Mouse (Mus musculus): ENCODE data around the gene Ppil6. TPM values are rescaled to one million over a fixed set of nuclear protein-coding genes. Genes with fewer than 3 reads are reported as not detected.

Ppil6 gene
- not detected for polyA plus RNA-seq (2017; shearing (Covaris generic))

GRCm38 (mm10) chr10:41489708-41490517, at the start of gene Ppil6, which contains the start of gene Smpd2:
Gene Ppil6 (plus strand): TSS chr10:41490439.
Gene Smpd2 (minus strand): TSS chr10:41490369.
- peak; percentile 89 for ATAC-seq

DNA sequence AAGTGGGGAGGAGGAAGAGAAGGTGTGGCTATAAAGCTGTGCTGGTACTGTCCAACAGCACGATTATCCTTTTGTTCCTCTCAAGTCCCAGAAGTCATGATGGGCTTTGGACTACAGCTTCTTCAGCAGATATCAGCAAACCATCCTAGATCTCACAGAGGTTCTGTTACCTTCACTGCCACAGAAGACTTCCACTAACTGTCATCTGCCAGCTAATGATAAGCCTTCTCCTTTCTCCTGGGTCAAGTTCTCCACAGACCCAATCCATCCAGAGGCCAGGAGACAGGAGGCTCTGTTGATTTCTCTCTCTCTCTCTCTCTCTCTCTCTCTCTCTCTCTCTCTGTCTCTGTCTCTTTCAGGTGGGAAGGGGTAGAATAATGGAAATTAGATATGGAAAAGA, 42.0 kb upstream of the Ppil6 start:
- no peak for ATAC-seq

DNA sequence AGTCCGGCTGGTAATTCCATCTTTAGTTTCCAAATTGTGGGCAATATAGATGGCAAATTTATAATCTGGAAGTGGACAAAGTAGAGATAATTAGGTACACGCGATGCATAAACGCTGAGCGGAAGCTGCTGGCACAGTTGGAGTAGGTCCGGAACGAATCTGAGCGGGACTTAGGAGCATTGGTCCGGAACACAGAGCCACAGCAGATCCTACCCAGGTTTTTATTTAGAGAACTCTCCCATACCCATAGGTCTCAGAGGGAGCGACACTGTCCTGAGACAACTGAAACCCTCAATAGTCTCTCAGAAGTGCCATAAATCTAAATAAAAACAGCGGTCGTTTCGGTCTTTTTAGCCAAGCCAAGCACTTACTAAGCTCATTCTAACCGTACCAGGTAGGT, 40.6 kb upstream of the Ppil6 start:
- peak; percentile 38 for ATAC-seq

DNA sequence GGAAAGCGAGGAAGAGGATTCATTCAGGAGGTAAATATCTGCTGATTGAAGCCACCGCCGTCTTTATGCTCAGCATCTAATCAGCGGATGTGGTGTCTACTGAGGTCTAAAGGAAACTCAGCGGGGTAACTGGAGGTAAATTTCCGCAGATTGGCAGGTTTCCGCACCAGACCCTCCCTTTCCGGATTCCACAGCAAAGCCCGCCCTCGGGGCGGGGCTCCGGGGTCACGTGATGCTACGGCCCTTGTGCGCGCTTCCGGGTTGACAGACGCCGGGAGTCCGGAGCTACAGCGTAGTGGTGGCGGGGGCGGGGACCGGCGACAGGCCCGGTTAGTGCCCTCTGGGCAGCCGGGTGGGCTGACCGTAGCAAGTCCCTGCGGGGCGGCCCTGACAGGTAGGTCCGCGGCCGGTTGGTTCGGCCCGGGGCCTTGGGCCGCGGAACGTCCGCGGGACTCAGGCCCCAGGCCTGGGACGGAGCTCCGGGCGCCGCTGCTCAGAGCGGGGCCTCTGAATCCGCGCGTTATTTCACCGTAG, 40.0 kb upstream of the Ppil6 start, which contains the start of gene Zbtb24:
Gene Zbtb24, plus strand, starts transcription at position 247 of the 534 bp plus-strand sequence.
- peak; percentile 98 for ATAC-seq

DNA sequence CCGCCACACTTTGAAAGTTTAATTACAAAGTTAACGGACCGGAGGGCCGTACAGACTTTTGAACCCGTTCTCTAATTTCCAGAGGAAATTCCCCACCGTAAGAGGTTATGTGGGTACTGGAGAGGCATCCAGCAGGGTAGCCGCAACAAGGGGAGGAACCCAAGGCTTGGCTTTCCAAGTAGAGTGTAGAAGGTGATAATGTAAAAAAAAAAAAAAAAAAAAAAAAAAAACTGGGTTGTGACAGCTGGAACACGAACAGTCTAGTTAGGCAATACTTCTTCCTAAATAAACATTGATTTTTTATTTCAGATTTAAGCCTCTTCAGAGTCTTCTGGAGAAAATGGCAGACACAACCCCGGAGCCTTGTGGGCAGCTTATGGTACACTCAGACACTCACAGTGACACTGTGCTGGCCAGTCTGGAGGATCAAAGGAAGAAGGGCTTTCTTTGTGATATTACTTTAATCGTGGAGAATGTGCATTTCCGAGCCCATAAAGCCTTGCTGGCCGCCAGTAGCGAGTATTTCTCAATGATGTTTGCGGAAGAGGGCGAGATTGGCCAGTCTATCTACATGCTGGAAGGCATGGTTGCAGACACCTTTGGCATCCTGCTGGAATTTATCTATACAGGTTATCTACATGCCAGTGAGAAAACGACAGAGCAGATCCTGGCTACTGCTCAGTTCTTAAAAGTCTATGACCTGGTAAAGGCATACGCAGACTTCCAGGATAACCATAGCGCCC, 39.3 kb upstream of the Ppil6 start:
- ATAC-seq = no peak

- ATAC-seq = no peak
Observed at GRCm38 (mm10) chr10:41451656-41452055, 38.6 kb upstream of the Ppil6 start.

DNA sequence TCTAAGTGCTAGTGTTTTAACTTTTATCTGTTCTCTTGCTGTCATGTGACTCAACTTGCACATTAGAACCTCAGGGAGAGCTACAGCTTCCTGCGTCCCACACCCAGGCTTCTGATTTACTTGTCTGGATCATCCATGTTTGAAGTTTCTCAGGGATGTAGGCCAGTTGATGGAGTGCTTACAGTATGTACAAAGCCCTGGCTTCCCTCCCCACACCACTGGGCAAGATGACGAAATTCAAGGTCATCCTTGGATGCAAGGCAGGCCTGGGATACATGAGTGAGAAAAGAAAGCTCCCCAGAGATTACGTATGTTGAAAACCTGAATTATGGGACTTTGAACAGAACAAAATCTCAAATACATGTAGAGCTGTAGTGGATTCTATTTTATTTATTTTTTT, 37.4 kb upstream of the Ppil6 start:
- no peak for ATAC-seq

GRCm38 (mm10) chr10:41459990-41460389, 30.2 kb upstream of the Ppil6 start:
- ATAC-seq = no peak

DNA sequence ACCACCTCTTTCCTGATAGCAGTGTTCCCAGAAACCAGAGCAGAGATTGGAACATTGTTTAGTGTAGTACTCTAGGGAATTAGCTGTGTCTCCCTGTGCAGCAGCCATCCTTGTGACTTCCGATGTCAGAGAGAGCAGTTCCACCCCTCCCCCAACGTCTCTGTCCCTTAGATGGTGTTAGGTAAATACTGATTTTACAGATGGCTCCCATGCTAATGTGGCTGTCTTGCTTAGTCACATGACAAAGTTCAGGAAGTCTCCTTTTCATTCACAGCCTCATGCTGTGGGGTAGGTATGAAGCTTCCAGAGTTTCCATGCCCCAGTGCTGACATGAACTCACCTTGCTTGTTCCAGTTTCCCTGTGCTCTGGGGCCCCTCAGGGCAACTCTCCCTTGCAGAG, 29.7 kb upstream of the Ppil6 start:
- ATAC-seq = no peak

GRCm38 (mm10) chr10:41461057-41461722, 29.0 kb upstream of the Ppil6 start:
- no peak for ATAC-seq

GRCm38 (mm10) chr10:41464401-41464955, 25.8 kb upstream of the Ppil6 start:
- no peak for ATAC-seq

DNA sequence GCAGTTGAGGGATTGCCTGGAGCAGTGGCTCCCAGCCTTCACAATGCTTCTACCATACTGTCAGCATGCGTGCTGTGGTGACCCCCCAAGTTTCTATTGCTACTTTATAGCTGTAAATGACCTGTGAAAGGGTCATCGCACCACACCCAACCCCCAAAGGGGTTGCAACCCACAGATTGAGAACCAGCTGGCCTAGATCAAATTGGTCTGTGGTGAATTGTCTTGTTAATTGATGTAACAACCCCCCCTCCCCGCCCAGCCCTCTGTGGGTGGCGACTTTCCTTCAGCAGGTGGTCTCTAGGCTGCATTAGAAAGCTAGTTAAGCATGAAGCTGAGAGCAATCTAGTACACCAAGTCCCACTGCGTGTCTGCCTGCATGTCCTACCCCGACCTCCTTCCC, 22.9 kb upstream of the Ppil6 start:
- ATAC-seq = no peak

DNA sequence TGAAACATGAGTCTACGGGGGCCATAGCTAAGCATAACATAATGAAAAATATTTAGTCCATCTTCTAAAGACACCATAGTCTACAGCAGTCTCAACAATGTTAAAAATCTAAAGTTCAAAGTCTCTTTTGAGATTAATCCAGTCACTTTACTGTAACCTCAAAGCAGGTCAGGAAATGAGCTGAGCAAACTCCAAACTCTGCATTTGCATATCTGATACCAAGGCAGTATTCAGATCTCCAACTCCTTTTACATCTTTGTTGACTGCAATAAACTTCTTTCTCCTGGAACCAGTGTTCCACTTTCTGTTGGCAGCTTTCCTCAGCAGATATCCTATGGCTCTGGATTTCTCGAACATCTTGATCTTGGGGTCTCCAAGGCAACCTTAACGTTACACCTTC, 19.5 kb upstream of the Ppil6 start:
- ATAC-seq = peak; percentile 20

- no peak for ATAC-seq
Observed at GRCm38 (mm10) chr10:41472534-41472933, 17.7 kb upstream of the Ppil6 start.

GRCm38 (mm10) chr10:41472962-41473481, 17.2 kb upstream of the Ppil6 start:
- peak; percentile 36 for ATAC-seq

DNA sequence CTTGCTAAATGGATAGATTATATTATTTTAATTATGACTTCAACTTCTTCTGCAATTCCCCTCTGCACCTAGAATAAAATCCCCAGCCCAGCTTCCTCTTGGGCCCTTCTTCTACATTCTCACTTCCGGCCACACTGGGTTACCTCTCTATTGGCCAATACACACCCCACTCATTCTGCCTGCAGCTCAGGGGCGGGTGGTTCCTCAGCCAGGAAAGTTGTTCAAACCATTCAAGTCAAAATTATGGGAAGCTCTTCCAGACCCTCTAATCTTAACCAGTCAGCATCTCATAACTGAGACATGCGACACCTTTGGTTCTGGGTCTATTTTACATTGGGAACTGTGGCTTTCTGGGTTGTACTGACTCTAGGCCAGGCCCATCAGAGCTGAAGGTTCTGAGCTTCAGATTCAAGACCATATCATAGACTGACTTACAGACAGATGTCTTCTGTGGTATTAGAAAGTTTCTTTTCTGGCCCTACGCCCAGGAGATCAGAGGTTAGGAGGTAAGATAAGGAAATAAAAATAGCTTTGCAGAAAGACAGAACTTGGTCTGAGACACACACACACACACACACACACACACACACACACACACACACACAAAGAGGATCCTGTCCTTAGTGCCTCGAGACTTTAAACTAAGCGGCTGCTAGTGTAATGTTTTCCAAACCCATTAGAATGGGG, 16.3 kb upstream of the Ppil6 start:
- ATAC-seq = peak; percentile 39

DNA sequence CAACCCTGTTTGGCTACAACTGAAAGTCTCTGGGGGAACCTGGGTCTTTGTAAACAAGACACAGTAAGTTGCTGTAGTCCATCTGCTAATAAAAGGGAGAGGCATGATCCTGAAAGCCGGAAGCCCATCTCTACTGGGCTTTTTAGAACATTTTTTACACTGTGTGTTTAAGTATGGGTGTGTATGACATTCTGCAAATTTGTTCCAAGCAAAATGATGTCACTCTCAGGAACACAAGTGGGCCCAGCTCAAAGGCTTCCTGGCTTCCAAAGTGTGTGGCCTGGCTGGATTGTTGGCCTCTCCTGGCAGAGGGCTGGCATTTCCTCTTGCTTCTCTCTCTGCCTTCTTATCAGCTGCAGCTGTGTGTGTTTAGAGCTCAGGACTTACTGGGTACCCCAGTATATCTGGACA, 15.3 kb upstream of the Ppil6 start:
- ATAC-seq = no peak

DNA sequence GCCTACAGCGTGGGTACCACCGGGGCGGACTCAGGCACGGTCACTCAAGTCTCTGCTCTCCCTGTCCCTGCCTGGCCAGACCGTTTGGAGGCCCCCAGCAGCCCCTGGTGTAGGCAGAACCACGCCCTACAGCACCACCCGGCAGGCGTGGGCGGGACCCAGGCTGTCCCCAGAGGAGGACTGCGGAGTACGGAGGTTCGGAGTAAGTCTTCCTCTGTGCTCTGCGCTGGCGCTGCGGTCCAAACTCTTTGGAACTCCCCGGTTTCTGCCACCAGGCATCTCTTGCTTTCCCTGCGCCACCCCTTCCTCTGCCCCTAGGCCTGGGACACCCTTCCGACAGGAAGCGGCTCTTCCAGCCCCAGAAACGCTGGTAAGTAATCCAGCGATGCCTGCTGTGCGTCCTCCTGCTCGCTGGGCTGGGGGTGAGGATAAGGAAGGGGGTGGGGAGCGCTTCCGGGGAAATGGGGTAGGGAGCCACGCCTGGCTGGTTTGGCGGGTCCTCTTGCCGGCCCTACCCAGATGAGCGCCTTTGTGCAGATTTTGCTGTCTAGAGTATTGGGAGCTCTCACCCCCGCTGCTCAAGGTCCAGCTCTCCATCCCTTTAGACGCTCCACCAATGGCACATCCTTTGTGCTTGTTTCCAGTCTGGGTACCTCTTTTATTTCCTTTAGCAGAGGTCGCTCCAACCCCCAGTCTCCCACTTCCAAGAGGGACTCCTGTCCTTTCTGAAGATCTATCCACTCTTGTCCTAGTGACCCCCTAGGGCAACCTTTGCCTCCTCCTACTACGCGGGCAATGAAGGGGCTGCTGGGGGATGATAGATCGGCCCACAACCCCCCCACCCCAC, 13.8 kb upstream of the Ppil6 start, which contains the start of gene Mical1:
Gene Mical1, plus strand, starts transcription at position 144 of the 847 bp plus-strand sequence.
- peak; percentile 49 for ATAC-seq

DNA sequence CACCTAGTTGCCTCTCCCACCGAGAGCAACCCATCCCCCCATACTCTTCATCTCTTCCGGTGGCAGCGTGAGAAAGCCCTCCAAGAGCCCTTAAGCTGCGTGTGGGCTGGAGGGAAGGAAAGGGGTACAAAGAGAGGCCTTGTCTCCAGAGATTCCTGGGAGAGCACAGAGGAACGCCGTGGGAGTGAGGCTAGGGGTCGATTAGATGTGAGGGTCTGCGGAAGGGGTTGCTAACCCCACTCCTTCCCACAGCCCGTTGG, 13.3 kb upstream of the Ppil6 start:
- peak; percentile 1 for ATAC-seq

- ATAC-seq = peak; percentile 45
Observed at GRCm38 (mm10) chr10:41477278-41478181, 12.7 kb upstream of the Ppil6 start.

Data from inflammation-experienced regulatory T-cells, adult 6 months (primary cell).